Mouse (Mus musculus) myocyte (in vitro differentiated cells): ENCODE data around the gene Htr1f.

ENCODE experiments used
- CEBPB ChIP-seq: IDR thresholded peaks from 2 replicates; pipeline ENCODE4 v1.6.1; 2011; ENCODE audit warnings: mild to moderate bottlenecking, moderate library complexity; ENCODE audit not compliant: poor library complexity, insufficient read depth, severe bottlenecking
- E2F4 ChIP-seq: IDR thresholded peaks from one replicate; pipeline ENCODE4 v1.6.1; 2011; ENCODE audit warnings: mild to moderate bottlenecking, control low read depth, moderate library complexity; ENCODE audit not compliant: insufficient read depth
- MAX ChIP-seq: IDR thresholded peaks from one replicate; pipeline ENCODE4 v1.6.1; 2011; ENCODE audit warnings: low read depth, mild to moderate bottlenecking, control low read depth
- MYOD1 ChIP-seq, 3 experiments: IDR thresholded peaks; one replicate each; pipeline ENCODE4 v1.6.1; 2011; ENCODE audit warnings: control low read depth in 2 of 3, low read depth in 2 of 3, mild to moderate bottlenecking in 2 of 3, moderate library complexity in 1 of 3; ENCODE audit not compliant: insufficient read length in 2 of 3, control insufficient read depth in 1 of 3
- MYOG ChIP-seq, 3 experiments: IDR thresholded peaks; one replicate each; pipeline ENCODE4 v1.6.1; 2011; ENCODE audit warnings: control low read depth in 2 of 3, low read depth in 2 of 3, mild to moderate bottlenecking in 2 of 3; ENCODE audit not compliant: insufficient read length in 2 of 3, control insufficient read depth in 1 of 3, insufficient read depth in 1 of 3
- POLR2A ChIP-seq: IDR thresholded peaks from one replicate; pipeline ENCODE4 v1.6.1; 2011; ENCODE audit warnings: low read depth, mild to moderate bottlenecking, control low read depth, moderate library complexity; ENCODE audit not compliant: insufficient read length
- POLR2AphosphoS2 ChIP-seq: IDR thresholded peaks from one replicate; pipeline ENCODE4 v1.6.1; 2011; ENCODE audit warnings: low read depth, control low read depth; ENCODE audit not compliant: insufficient read length
- REST ChIP-seq: IDR thresholded peaks from one replicate; pipeline ENCODE4 v1.6.1; 2011; ENCODE audit warnings: mild to moderate bottlenecking, control low read depth, moderate library complexity; ENCODE audit not compliant: insufficient read depth, insufficient read length
- SRF ChIP-seq: IDR thresholded peaks from one replicate; pipeline ENCODE4 v1.6.1; 2011; ENCODE audit warnings: low read depth; ENCODE audit not compliant: control insufficient read depth, insufficient read length
- TCF12 ChIP-seq: IDR thresholded peaks from one replicate; pipeline ENCODE4 v1.6.1; 2011; ENCODE audit warnings: mild to moderate bottlenecking, control low read depth; ENCODE audit not compliant: poor library complexity, insufficient read depth, severe bottlenecking
- TCF3 ChIP-seq: IDR thresholded peaks from one replicate; pipeline ENCODE4 v1.6.1; 2011; ENCODE audit warnings: low read depth, control low read depth; ENCODE audit not compliant: insufficient read length
- USF1 ChIP-seq: IDR thresholded peaks from one replicate; pipeline ENCODE4 v1.6.1; 2011; ENCODE audit warnings: low read depth, mild to moderate bottlenecking, control low read depth, moderate library complexity

DNA sequence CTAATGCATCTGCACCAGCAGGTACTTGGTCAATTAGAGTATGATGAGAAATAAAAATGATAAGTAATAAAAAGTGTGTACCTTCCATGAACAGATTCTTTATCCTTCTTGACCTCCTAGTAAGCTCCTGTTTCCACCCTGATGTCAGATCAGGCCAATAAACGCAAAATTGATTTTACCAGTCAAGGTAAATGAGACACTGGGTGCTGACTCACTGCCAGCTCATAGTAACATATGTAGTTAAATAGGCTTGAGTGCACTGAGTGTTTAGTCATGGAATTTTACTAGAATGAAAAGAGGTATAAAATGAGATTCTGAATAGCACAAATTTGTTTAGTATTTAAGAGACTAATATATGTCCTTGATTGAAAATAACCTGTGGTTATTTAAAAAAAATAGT lies 6.6 kb upstream of the Htr1f start:
- TF ChIP-seq POLR2AphosphoS2: no peak
- TF ChIP-seq USF1: no peak
- no peak for TF ChIP-seq POLR2A
- no peak for TF ChIP-seq MYOG (IDR thresholded peaks at IDR 0.05; ENCODE audit: control insufficient read depth in 1 of 3, insufficient read depth in 1 of 3, insufficient read length in 2 of 3, low read depth in 2 of 3)
- TF ChIP-seq E2F4: no peak
- TF ChIP-seq MAX: no peak
- TF ChIP-seq MYOD1 (IDR thresholded peaks at IDR 0.05; ENCODE audit: control insufficient read depth in 1 of 3, insufficient read length in 2 of 3, low read depth in 2 of 3): no peak
- no peak for TF ChIP-seq REST
- no peak for TF ChIP-seq SRF
- TF ChIP-seq CEBPB: no peak
- no peak for TF ChIP-seq TCF12
- TF ChIP-seq TCF3: no peak
